Mouse (Mus musculus): ENCODE measurements around the gene Tex45. TPM values are rescaled to one million over a fixed set of nuclear protein-coding genes. Genes with fewer than 3 reads are reported as not detected.

The Tex45 gene
- polyA plus RNA-seq, 1 experiment from 2014 or later, result 0.20 TPM

DNA sequence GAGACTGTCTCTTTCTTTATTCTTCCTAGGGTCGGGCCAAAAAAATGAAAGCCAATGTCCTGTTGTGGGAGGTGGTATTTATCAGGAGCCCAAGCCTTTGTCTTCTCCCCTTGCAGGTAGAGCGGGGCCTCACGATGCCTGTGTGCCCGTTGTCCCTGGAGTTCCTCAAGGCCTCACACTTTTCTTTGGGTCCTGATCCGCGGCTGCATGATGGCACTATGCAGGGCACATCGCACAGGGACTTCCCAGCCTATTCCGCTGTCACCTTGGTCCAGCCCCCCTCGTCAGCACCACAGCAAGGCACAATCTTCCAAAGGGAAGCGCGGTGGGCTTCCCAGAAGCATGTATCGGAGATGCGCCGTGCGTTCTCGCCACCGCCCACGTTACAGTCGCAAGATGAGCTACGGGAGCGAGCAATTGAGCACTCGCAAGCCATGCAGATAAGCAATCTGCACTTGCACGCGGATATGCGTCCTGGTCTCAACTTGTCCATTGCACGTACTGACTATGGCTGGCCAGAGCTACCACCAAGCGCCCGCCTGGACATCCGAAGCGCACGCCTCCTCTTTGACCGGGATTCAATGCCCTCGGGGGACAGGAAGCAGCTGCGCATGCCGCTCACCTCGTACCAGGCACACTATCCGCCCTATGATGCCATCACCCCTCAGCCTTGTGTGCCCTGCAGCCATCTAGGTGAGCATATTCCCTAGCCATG is 5.2 kb downstream of the Tex45 start:
- no peak overlapping the region for H3K9ac ChIP-seq (ENCODE audit: low read length)
- DNase-seq (ENCODE audit: low spot score) (no peak), ATAC-seq (ENCODE audit: insufficient read depth, low FRiP score, low TSS enrichment) (no peak)
- H3K4me1 ChIP-seq (ENCODE audit: control insufficient read depth, insufficient read depth, low read length), result no peaks in the 10 kb centered on the region
- H3K27me3 ChIP-seq (ENCODE audit: control insufficient read depth, insufficient read depth, low read length), result no peaks in the 10 kb centered on the region
- H3K4me2 ChIP-seq (ENCODE audit: low read depth), result peak overlapping the region; percentile 25
- no peaks in the 10 kb centered on the region for H3K9me3 ChIP-seq (ENCODE audit: control insufficient read depth, low read length)
- H3K4me3 ChIP-seq (ENCODE audit: low read depth, low read length), result no peak overlapping the region
- H3K36me3 ChIP-seq (ENCODE audit: control insufficient read depth, insufficient read depth, low read length), result no peaks in the 10 kb centered on the region
- WGBS, result 26% methylated on average over 37 of the region's 37 CpGs
- H3K27ac ChIP-seq (ENCODE audit: low read depth, low read length), result no peak overlapping the region

DNA sequence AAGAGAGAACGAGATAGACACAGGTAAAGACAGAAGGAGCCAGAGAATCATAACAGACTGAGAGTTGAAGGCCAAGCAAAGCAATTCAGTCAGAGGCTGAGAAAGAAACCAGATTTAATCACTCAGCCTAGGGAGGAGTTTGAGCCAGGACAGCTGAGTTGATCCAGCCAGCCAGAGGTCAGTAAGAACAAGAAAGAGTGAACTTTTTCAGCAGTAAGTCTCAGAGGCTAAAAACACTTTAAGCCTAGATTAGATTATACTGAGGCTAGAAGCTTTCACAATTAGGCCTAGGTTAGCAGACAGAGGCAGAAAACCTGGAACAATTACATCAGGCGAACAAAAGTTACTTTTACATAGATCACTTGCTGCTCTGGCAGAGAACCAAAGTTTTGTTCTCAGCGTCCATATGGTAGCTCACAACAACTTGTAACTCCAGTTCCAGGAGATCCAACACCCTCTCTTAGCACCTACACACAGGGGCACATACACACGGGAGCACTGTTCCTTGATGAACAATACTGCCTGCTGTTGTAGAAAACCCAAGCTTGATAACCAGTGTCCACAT is 9.6 kb downstream of the Tex45 start:
- no peak for ATAC-seq (ENCODE audit: insufficient read depth, low FRiP score, low TSS enrichment)
- no peaks in the 10 kb centered on the region for H3K4me1 ChIP-seq (ENCODE audit: control insufficient read depth, insufficient read depth, low read length)
- 75% methylated on average over 4 of the region's 4 CpGs for WGBS
- H3K4me3 ChIP-seq (ENCODE audit: low read depth, low read length), result no peak overlapping the region
- H3K36me3 ChIP-seq (ENCODE audit: control insufficient read depth, insufficient read depth, low read length), result no peaks in the 10 kb centered on the region
- no peak overlapping the region for H3K27ac ChIP-seq (ENCODE audit: low read depth, low read length)
- H3K27me3 ChIP-seq (ENCODE audit: control insufficient read depth, insufficient read depth, low read length), result no peaks in the 10 kb centered on the region
- DNase-seq (ENCODE audit: low spot score), result no peak
- H3K4me2 ChIP-seq (ENCODE audit: low read depth), result no peak overlapping the region
- no peaks in the 10 kb centered on the region for H3K9me3 ChIP-seq (ENCODE audit: control insufficient read depth, low read length)
- H3K9ac ChIP-seq (ENCODE audit: low read length), result no peak overlapping the region

DNA sequence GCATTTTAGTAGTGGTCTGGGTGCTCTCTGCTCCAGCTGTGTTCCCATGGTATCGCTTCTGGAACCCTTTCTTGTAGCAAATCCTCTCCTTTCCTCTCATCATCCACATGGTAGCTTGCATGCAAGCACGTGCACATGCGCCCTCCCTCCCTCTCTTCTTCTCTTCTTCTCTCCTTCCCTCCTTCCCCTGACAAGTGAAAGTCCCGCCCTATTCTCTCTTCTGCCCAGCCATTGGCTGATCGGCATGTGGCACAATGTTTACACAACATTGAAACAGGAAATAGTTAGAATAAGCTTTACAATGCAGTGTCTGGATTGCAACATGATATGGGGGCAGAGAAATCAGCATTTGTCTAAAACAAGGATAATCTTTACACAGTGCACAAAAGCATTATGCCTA is 10.9 kb downstream of the Tex45 start:
- 70% methylated on average over 5 of the region's 5 CpGs for WGBS
- H3K9ac ChIP-seq (ENCODE audit: low read length), result no peak overlapping the region

DNA sequence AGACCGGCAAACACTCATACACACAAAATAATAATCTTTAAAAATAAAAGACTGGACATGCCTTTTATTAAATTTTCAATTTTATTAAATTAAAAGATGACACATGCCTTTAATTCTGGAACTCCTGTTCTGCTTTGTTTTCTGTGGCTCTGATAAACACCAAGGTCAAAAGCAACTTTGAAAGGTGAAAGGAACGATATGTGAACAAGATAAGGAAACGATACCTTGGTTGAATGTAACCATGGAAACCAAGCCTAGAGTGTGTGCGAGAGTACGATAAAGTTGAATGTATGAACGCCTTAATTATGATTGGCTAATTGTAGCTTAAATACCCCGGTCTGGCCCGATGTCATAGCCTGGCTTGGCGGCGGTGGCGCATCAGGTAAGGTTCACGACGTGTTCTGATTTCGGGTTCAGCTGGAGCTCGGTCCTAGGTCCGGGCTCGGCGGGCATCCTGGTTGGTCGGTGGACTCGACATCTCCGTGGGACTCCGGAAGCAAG is 11.6 kb downstream of the Tex45 start:
- ATAC-seq (ENCODE audit: insufficient read depth, low FRiP score, low TSS enrichment), result no peak
- no peaks in the 10 kb centered on the region for H3K9me3 ChIP-seq (ENCODE audit: control insufficient read depth, low read length)
- WGBS, result 86% methylated on average over 22 of the region's 22 CpGs

More for the DNA sequence above, 10.9 kb downstream of the Tex45 start:
- DNase-seq (ENCODE audit: low spot score) (no peak), ATAC-seq (ENCODE audit: insufficient read depth, low FRiP score, low TSS enrichment) (no peak)
- H3K4me2 ChIP-seq (ENCODE audit: low read depth), result no peak overlapping the region
- no peaks in the 10 kb centered on the region for H3K36me3 ChIP-seq (ENCODE audit: control insufficient read depth, insufficient read depth, low read length)
- H3K9me3 ChIP-seq (ENCODE audit: control insufficient read depth, low read length), result no peaks in the 10 kb centered on the region
- no peaks in the 10 kb centered on the region for H3K4me1 ChIP-seq (ENCODE audit: control insufficient read depth, insufficient read depth, low read length)
- no peak overlapping the region for H3K4me3 ChIP-seq (ENCODE audit: low read depth, low read length)
- H3K27ac ChIP-seq (ENCODE audit: low read depth, low read length), result no peak overlapping the region
- H3K27me3 ChIP-seq (ENCODE audit: control insufficient read depth, insufficient read depth, low read length), result no peaks in the 10 kb centered on the region

DNA sequence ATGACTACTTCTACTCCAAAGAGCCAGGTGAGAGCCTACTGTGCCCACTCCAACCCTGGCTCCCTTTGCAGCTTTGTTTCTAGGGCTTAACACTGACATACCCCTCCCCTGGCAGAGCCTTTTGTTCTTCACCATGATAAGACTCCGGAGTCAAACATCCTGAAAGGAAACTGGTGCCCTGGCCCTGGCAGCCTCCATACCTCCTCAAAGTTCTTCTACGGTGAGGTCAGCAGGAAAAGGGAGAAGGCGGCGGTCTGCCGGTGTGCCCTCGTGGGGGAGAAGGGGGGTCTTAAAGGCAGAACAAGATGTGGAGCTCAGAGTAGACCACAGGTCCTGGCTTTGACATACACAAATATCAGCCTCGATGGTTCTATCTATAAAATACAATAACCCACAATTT is 12.9 kb downstream of the Tex45 start:
- H3K36me3 ChIP-seq (ENCODE audit: control insufficient read depth, insufficient read depth, low read length), result no peaks in the 10 kb centered on the region
- ATAC-seq (ENCODE audit: insufficient read depth, low FRiP score, low TSS enrichment) (no peak), DNase-seq (ENCODE audit: low spot score) (no peak)
- H3K4me3 ChIP-seq (ENCODE audit: low read depth, low read length), result no peak overlapping the region
- H3K9me3 ChIP-seq (ENCODE audit: control insufficient read depth, low read length), result no peaks in the 10 kb centered on the region
- WGBS, result 91% methylated on average over 7 of the region's 7 CpGs
- no peak overlapping the region for H3K9ac ChIP-seq (ENCODE audit: low read length)
- no peaks in the 10 kb centered on the region for H3K27me3 ChIP-seq (ENCODE audit: control insufficient read depth, insufficient read depth, low read length)
- H3K4me1 ChIP-seq (ENCODE audit: control insufficient read depth, insufficient read depth, low read length), result no peaks in the 10 kb centered on the region
- H3K27ac ChIP-seq (ENCODE audit: low read depth, low read length), result no peak overlapping the region
- H3K4me2 ChIP-seq (ENCODE audit: low read depth), result no peak overlapping the region

More for the DNA sequence above, 11.6 kb downstream of the Tex45 start:
- no peak overlapping the region for H3K9ac ChIP-seq (ENCODE audit: low read length)
- no peak for DNase-seq (ENCODE audit: low spot score)
- H3K4me2 ChIP-seq (ENCODE audit: low read depth), result no peak overlapping the region
- H3K27me3 ChIP-seq (ENCODE audit: control insufficient read depth, insufficient read depth, low read length), result no peaks in the 10 kb centered on the region
- H3K4me3 ChIP-seq (ENCODE audit: low read depth, low read length), result no peak overlapping the region
- no peaks in the 10 kb centered on the region for H3K4me1 ChIP-seq (ENCODE audit: control insufficient read depth, insufficient read depth, low read length)
- no peaks in the 10 kb centered on the region for H3K36me3 ChIP-seq (ENCODE audit: control insufficient read depth, insufficient read depth, low read length)
- H3K27ac ChIP-seq (ENCODE audit: low read depth, low read length), result no peak overlapping the region

DNA sequence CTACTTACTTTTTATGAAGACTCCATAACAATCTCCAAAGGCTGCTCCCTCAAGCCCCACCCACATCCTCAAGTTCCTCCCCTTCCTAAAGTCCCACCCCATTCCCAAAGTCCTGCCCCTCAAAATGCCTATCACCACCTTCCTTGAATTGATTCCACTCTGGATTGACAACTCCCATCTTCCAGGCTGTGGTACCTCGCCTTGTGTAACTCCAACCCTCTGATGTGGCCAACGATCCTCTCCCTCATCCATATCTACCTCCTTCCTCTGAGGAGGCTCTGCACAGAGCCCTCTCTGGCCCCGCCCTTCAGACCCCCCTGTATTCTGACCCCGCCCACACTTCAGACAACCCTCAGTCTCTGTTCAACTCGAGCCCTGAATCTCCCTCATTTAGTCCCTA is 14.5 kb downstream of the Tex45 start:
- Histone ChIP-seq H3K9ac (ENCODE audit: low read length) (no peak overlapping the region), H3K4me3 (ENCODE audit: low read depth, low read length) (no peak overlapping the region), H3K4me1 (ENCODE audit: control insufficient read depth, insufficient read depth, low read length) (no peaks in the 10 kb centered on the region), H3K27me3 (ENCODE audit: control insufficient read depth, insufficient read depth, low read length) (no peaks in the 10 kb centered on the region), H3K36me3 (ENCODE audit: control insufficient read depth, insufficient read depth, low read length) (no peaks in the 10 kb centered on the region), H3K9me3 (ENCODE audit: control insufficient read depth, low read length) (no peaks in the 10 kb centered on the region), H3K4me2 (ENCODE audit: low read depth) (no peak overlapping the region), H3K27ac (ENCODE audit: low read depth, low read length) (no peak overlapping the region)
- WGBS, result 34% methylated on average over 5 of the region's 5 CpGs
- DNase-seq (ENCODE audit: low spot score) (no peak), ATAC-seq (ENCODE audit: insufficient read depth, low FRiP score, low TSS enrichment) (no peak)

DNA sequence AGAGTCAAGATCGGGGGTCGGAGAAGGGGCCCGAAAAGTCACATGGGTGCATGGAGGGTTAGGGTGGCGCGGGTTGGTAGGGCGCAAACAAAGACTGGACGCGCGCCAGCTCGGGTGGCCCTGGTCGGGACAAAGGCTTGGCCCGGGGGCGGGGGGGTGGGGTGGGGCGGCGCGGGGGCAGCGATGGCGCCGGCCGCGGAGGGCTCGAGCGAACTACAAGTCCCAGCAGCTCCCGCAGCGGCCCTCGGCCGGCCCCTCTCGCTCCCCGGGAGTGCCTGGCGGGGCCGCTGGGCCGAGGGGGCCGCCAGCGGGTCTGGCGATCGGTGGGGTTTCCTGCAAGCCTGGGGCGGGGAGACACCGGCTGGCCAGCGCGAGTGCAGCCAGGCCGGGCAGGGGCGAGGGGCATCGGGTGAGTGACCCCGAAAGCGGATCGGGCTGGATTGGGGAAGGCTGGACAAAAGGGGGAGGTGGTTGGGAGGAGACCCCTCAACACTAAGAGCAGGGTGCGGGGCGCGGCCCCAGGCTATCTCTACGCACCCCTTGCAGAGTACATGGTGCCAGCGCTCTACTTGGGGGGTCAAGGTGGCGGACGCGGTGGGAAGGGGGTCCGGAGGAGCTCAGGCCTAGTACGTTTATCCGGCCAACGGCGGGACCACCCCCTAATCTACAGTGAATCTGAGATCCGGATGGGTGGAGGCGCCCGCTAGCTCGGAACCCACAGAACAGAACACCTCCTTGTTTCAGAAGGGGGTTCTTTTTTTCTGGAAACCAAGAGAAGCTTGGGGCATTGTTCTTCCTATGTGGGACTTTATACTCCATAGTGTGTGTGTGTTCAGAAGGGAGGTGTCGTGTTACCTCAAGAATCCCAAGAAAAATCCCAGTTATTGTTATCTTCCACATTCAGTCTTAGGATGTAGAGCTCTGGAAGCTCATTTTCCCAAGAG is 22.5 kb downstream of the Tex45 start, which contains the start of gene Zfp358:
Gene Zfp358, plus strand, starts transcription at position 238 of the 944 bp plus-strand sequence.
- peak within 1 kb of the TSS; percentile 81 for H3K9ac ChIP-seq (ENCODE audit: low read length)
- ATAC-seq (ENCODE audit: insufficient read depth, low FRiP score, low TSS enrichment) (peak; percentile 93), DNase-seq (ENCODE audit: low spot score) (peak; percentile 89)
- peaks cover 5% of the 10 kb centered on the region; the same call in 1 of the 2 replicates for H3K9me3 ChIP-seq (ENCODE audit: control insufficient read depth, low read length)
- peak within 1 kb of the TSS; percentile 61 for H3K4me3 ChIP-seq (ENCODE audit: low read depth, low read length)
- no peaks in the 10 kb centered on the region for H3K4me1 ChIP-seq (ENCODE audit: control insufficient read depth, insufficient read depth, low read length)
- peak within 1 kb of the TSS; percentile 3 for H3K27ac ChIP-seq (ENCODE audit: low read depth, low read length)
- peaks cover 19% of the 10 kb centered on the region for H3K36me3 ChIP-seq (ENCODE audit: control insufficient read depth, insufficient read depth, low read length)
- peak within 1 kb of the TSS; percentile 61 for H3K4me2 ChIP-seq (ENCODE audit: low read depth)
- under 1% methylated on average over 52 of the region's 64 CpGs for whole genome bisulfite sequencing
- no peaks in the 10 kb centered on the region for H3K27me3 ChIP-seq (ENCODE audit: control insufficient read depth, insufficient read depth, low read length)

DNA sequence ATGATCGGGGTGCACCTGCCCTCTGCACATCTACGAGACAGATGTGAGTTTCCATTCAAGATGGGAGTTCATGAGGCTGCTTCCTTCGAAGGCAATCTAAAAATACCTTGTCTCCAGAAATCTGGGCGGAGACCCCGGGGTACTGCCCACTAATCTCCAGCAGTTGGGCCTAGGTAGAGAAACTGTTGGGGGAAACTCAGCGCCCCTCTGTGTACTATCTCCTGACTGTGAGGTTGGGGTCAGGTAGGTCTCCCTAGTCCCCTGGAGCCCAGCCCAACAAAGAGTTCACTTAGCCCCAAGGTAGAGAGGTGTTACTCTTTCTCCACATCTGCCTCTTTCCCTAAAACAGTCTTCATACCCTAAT is 23.2 kb downstream of the Tex45 start:
- Histone ChIP-seq H3K36me3 (ENCODE audit: control insufficient read depth, insufficient read depth, low read length) (peaks cover 19% of the 10 kb centered on the region), H3K4me3 (ENCODE audit: low read depth, low read length) (peak overlapping the region; percentile 61), H3K27me3 (ENCODE audit: control insufficient read depth, insufficient read depth, low read length) (no peaks in the 10 kb centered on the region), H3K4me1 (ENCODE audit: control insufficient read depth, insufficient read depth, low read length) (no peaks in the 10 kb centered on the region), H3K9ac (ENCODE audit: low read length) (peak overlapping the region; percentile 81), H3K27ac (ENCODE audit: low read depth, low read length) (no peak overlapping the region), H3K4me2 (ENCODE audit: low read depth) (peak overlapping the region; percentile 61), H3K9me3 (ENCODE audit: control insufficient read depth, low read length) (peaks cover 5% of the 10 kb centered on the region; the same call in 1 of the 2 replicates)
- WGBS, result 53% methylated on average over 6 of the region's 6 CpGs
- ATAC-seq (ENCODE audit: insufficient read depth, low FRiP score, low TSS enrichment), result no peak
- no peak for DNase-seq (ENCODE audit: low spot score)

Measured in neural tube, embryonic 11.5 days (tissue).